Mouse (Mus musculus): ENCODE results near the gene Mcm8. TPM values are rescaled to one million over a fixed set of nuclear protein-coding genes. Genes with fewer than 3 reads are reported as not detected.

Gene Mcm8
- 1 to 10 TPM; 2.6 to 3.3 TPM for polyA plus RNA-seq (2017; shearing (Covaris generic))

GRCm38 (mm10) chr2:132815608-132816314 is at the start of gene Mcm8, which contains the start of gene Trmt6:
TSS of gene Mcm8 (plus strand) at chr2:132816141.
TSS of gene Trmt6 (minus strand) at chr2:132816055.

GRCm38 (mm10) chr2:132780978-132781377 is 35.0 kb upstream of the Mcm8 start, which contains the start of gene Chgb:
TSS of gene Chgb (plus strand) at chr2:132781278.

GRCm38 (mm10) chr2:132846407-132847358 is 30.7 kb downstream of the Mcm8 start, which contains the start of gene Crls1:
TSS of gene Crls1 (plus strand) at chr2:132846666.

GRCm38 (mm10) chr2:132880844-132881645 is 65.1 kb downstream of the Mcm8 start, which contains the start of gene Lrrn4:
TSS of gene Lrrn4 (minus strand) at chr2:132880891.

Other genes starting within 250 kb of the Mcm8 start
- gene Gpcpd1, start 228.4 kb upstream of the Mcm8 start, polyA plus RNA-seq (2017; shearing (Covaris generic)), result 10 to 100 TPM; 67.7 to 85.4 TPM
- 10 to 100 TPM; 20.5 to 47.4 TPM for gene Shld1, start 129.2 kb upstream of the Mcm8 start, polyA plus RNA-seq (2017; shearing (Covaris generic))
- gene Chgb, start 34.9 kb upstream of the Mcm8 start, polyA plus RNA-seq (2017; shearing (Covaris generic)), result under 1 TPM; 0.10 to 0.39 TPM
- gene Trmt6, start 86 bp upstream of the Mcm8 start, polyA plus RNA-seq (2017; shearing (Covaris generic)), result 10 to 100 TPM; 34.6 to 41.5 TPM
- gene Crls1, start 30.5 kb downstream of the Mcm8 start, polyA plus RNA-seq (2017; shearing (Covaris generic)), result 10 to 100 TPM; 21.1 to 27.1 TPM
- gene Lrrn4, start 64.8 kb downstream of the Mcm8 start, polyA plus RNA-seq (2017; shearing (Covaris generic)), result 1 to 10 TPM; 2.0 TPM
- 1 to 10 TPM; 1.0 to 1.8 TPM for gene Fermt1, start 129.8 kb downstream of the Mcm8 start, polyA plus RNA-seq (2017; shearing (Covaris generic))